Mouse (Mus musculus) ES-Bruce4 (cell line): ENCODE results near the gene Izumo4. TPM values are rescaled to one million over a fixed set of nuclear protein-coding genes. Genes with fewer than 3 reads are reported as not detected.

Experiments used
- H3K27ac ChIP-seq: 2 replicates; pipeline ENCODE4 v1.5.1; 2012; ENCODE audit warnings: low read length, inconsistent platforms; ENCODE audit not compliant: insufficient read depth
- H3K27me3 ChIP-seq: 2 replicates; pipeline ENCODE4 v1.6.1; 2012; ENCODE audit warnings: mild to moderate bottlenecking, low read length, inconsistent platforms; ENCODE audit not compliant: control insufficient read depth, poor library complexity, insufficient read depth, severe bottlenecking
- H3K36me3 ChIP-seq: 2 replicates; pipeline ENCODE4 v1.6.1; 2012; ENCODE audit warnings: inconsistent platforms, mild to moderate bottlenecking, low read length, moderate library complexity; ENCODE audit not compliant: control insufficient read depth, poor library complexity, insufficient read depth, severe bottlenecking
- H3K4me1 ChIP-seq: one replicate; pipeline ENCODE4 v1.8.1; 2011; ENCODE audit warnings: low read length; ENCODE audit not compliant: control insufficient read depth, insufficient read depth
- H3K4me3 ChIP-seq: 2 replicates; pipeline ENCODE4 v1.5.1; 2011; ENCODE audit warnings: low read depth, mild to moderate bottlenecking, low read length
- H3K9ac ChIP-seq: 2 replicates; pipeline ENCODE4 v1.6.1; 2012; ENCODE audit warnings: low read depth, mild to moderate bottlenecking, inconsistent platforms; ENCODE audit not compliant: poor library complexity, severe bottlenecking
- H3K9me3 ChIP-seq: replicated peaks from 2 replicates; pipeline ENCODE4 v1.6.1; 2012; ENCODE audit warnings: mild to moderate bottlenecking, low read length, inconsistent platforms; ENCODE audit not compliant: control insufficient read depth, poor library complexity, insufficient read depth, severe bottlenecking
- CTCF ChIP-seq: IDR thresholded peaks from one replicate; pipeline ENCODE4 v1.8.1; 2011; ENCODE audit warnings: low read depth, low read length
- EP300 ChIP-seq: IDR thresholded peaks from 2 replicates; pipeline ENCODE4 v1.6.1; 2011; ENCODE audit warnings: low read depth, low read length; ENCODE audit not compliant: insufficient read depth
- POLR2A ChIP-seq: IDR thresholded peaks from one replicate; pipeline ENCODE4 v1.8.1; 2011; ENCODE audit warnings: low read length; ENCODE audit not compliant: insufficient read depth
- polyA plus RNA-seq: library from polyadenylated mRNA; stranded (reverse); fragments of >200 nt; gene quantifications from 2 replicates; pipeline ENCODE4 v1.2.4, GENCODE M21; 2011; ENCODE audit warnings: low read depth; ENCODE audit not compliant: missing spikeins, insufficient read depth, insufficient read length

Gene Izumo4
- polyA plus RNA-seq, 1 experiment = 7.2 TPM

DNA sequence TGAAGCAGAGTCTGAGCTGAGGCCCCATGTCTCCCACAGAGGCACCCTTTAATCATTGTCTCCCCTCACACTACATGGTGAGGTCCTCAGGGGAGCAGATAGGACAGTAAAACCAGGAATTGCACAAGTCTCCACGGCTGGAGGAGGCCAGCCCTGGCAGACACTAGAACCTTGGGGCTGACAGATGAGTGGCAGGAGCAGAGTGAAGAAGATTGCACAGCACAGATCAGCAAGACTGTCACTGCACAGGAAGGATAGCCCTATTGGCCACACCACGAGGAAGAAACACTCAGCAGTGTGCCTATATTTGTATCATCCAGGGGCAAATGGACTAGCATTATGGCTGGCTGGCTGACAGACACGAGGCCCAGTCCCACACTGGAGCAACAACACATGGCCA lies 8.8 kb downstream of the Izumo4 start:
- H3K27me3 ChIP-seq = no peaks in the 10 kb centered on the region

DNA sequence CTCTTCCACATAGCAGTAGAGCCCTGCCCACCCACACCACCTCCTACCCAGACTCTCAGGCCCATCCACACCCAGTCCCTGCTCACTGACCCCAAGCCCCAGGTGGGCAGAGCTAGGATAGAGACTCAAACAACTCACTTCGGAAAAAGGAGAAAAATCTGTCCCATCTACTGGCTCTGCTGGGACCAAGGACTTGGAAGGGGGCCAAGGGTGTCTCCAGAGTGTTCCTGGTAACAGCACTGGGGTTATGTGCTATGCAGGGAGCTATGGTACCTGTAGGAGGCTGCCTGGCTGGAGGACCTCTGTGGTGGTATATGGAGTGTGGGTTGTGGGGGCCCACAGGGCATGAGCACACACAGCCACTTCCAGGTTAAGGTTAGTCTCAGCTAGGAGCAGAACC lies 15.3 kb downstream of the Izumo4 start:
- Histone ChIP-seq H3K4me1 (no peaks in the 10 kb centered on the region), H3K27ac (no peak overlapping the region), H3K9me3 (no peaks in the 10 kb centered on the region), H3K9ac (no peak overlapping the region), H3K27me3 (no peaks in the 10 kb centered on the region), H3K36me3 (peaks cover 34% of the 10 kb centered on the region), H3K4me3 (no peak overlapping the region)
- TF ChIP-seq POLR2A (no peak), CTCF (no peak), EP300 (no peak)

More for the DNA sequence above, 8.8 kb downstream of the Izumo4 start:
- Histone ChIP-seq H3K9me3 (no peaks in the 10 kb centered on the region), H3K9ac (no peak overlapping the region), H3K27ac (no peak overlapping the region), H3K4me3 (no peak overlapping the region), H3K36me3 (peaks cover 31% of the 10 kb centered on the region), H3K4me1 (no peaks in the 10 kb centered on the region)
- TF ChIP-seq EP300 = no peak

DNA sequence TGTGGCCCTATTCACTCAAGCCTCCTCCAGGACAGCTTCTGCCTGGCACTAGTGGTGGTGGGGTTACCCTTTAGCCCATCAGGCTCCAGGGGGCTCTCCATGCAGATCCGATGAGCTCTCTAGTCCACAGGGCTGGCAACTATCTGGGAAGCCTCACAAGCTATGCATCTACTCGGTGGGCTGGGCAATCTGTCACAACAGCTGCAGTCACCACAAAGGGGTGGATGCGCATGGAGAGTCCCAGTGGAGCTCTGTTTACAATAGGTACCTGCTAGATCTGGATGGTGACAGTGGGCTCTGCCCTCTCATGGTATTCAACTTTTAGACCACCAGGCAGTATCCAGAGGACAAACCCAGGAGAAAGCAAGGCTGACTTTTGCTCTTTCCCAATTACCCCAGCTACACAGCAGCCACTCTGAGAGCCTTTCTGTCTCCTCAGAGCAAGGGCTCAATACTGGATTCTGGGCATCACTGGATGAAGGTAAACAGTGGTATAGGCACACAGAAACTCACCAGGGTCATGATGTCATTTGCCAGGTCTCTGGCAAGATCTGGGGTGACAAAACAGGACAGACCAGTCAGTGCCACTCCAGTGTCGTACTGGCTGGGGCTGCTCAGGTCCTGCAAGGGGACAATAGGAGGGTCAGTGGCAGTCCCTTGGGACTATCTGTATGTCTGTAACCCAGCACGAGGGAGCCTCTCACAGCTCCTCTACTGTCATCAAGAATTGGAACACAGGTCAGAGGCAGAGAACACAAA lies 25.6 kb downstream of the Izumo4 start:
- H3K9me3 ChIP-seq = no peaks in the 10 kb centered on the region

DNA sequence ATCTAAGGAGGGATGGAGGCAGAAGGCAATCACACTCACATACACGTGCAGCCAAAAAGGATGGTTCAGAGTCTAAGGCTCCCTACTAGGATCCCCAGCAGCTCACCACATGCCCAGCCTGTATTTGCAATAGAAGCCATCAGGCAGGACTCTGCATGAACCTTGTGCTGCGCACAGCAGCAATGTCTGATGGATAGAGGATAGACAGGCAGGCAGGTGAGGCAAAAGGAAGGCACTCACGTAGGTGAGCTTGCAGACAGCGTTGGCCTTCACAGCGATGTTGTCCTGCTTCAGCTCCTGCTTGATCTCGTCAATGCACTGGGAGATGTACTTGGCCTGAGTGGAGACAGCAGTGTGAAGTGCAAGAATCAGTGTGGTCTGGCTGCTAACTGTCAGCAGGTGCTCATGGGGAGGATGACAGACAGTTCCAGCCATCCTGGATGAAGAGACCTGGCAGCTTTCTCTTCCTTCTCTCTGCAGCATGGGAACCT lies 30.7 kb downstream of the Izumo4 start:
- TF ChIP-seq CTCF (no peak), EP300 (no peak), POLR2A (no peak)
- Histone ChIP-seq H3K27me3 (no peaks in the 10 kb centered on the region), H3K4me3 (no peak overlapping the region), H3K4me1 (no peaks in the 10 kb centered on the region), H3K27ac (no peak overlapping the region), H3K9me3 (no peaks in the 10 kb centered on the region), H3K36me3 (peaks cover 23% of the 10 kb centered on the region), H3K9ac (no peak overlapping the region)

More for the DNA sequence above, 25.6 kb downstream of the Izumo4 start:
- H3K9ac ChIP-seq = no peak overlapping the region
- H3K4me1 ChIP-seq = no peaks in the 10 kb centered on the region
- H3K36me3 ChIP-seq = peaks cover 29% of the 10 kb centered on the region
- no peak overlapping the region for H3K4me3 ChIP-seq
- no peak for TF ChIP-seq EP300
- TF ChIP-seq POLR2A = no peak
- TF ChIP-seq CTCF = no peak
- no peaks in the 10 kb centered on the region for H3K27me3 ChIP-seq
- no peak overlapping the region for H3K27ac ChIP-seq

DNA sequence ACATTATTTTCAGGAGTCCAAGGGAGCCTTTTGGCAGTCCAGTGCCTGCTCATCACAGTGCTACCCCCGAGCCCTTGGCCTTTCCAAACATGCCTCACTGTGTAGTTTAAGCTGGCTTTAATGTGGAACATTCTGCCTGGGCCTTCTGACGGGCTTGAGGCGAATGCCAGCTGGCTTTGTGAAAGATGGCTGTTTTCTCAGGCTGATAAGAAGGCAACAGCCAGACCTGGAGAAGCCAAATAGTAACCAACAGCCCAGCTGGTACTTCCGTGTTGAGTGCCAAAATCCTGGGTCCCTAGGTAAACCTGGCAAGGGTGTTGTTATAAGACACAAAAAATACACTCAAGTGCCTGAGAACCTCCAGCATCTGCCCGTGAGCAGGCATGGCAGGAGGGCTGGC lies 34.7 kb downstream of the Izumo4 start:
- H3K9ac ChIP-seq = no peak overlapping the region
- H3K4me1 ChIP-seq = no peaks in the 10 kb centered on the region
- no peaks in the 10 kb centered on the region for H3K9me3 ChIP-seq
- H3K27ac ChIP-seq = no peak overlapping the region
- no peaks in the 10 kb centered on the region for H3K27me3 ChIP-seq
- H3K36me3 ChIP-seq = peaks cover 9% of the 10 kb centered on the region
- no peak overlapping the region for H3K4me3 ChIP-seq
- TF ChIP-seq POLR2A (no peak), CTCF (no peak), EP300 (no peak)

DNA sequence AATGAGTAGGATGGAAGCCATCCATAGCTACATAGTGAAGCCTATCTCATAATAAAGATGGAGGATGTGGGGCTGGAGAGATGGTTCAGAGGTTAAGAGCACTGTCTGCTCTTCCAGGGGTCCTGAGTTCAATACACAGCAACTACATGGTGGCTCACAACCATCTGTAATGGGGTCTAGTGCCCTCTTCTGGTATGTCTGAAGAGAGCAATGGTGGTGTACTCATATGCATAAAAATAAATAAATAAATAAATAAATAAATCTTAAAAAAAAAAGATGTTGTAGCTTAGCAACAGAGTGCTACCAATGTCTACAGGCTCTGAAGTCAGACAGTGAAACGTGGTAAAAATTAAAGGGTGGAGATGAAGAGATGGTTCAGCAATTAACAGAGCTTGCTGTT lies 36.7 kb downstream of the Izumo4 start:
- TF ChIP-seq POLR2A (no peak), EP300 (no peak), CTCF (no peak)
- no peaks in the 10 kb centered on the region for H3K4me1 ChIP-seq
- H3K36me3 ChIP-seq = peaks cover 9% of the 10 kb centered on the region
- no peaks in the 10 kb centered on the region for H3K9me3 ChIP-seq
- H3K9ac ChIP-seq = no peak overlapping the region
- H3K4me3 ChIP-seq = no peak overlapping the region
- no peak overlapping the region for H3K27ac ChIP-seq
- no peaks in the 10 kb centered on the region for H3K27me3 ChIP-seq
